Mouse (Mus musculus) brain, adult 10 weeks (tissue): ENCODE measurements around the gene Fibp. TPM values are rescaled to one million over a fixed set of nuclear protein-coding genes. Genes with fewer than 3 reads are reported as not detected.

Source experiments
- polyA plus RNA-seq: library from polyadenylated mRNA; stranded (reverse); fragments of 350-450 nt; fragmentation: Illumina TruSeq; extraction: RNeasy Lipid Tissue Mini Kit (QIAGEN cat#74804); gene quantifications from one replicate; pipeline ENCODE4 v1.2.3, GENCODE M21; 2015; ENCODE audit warnings: low read depth, low replicate concordance

Fibp gene
- 87.6 TPM for polyA plus RNA-seq

GRCm38 (mm10) chr19:5460465-5460911, at the start of gene Fibp:
TSS of gene Fibp (plus strand) at chr19:5460615.

GRCm38 (mm10) chr19:5424782-5425741, 35.4 kb upstream of the Fibp start, which contains the start of the genes Drap1 and AI837181:
TSS of gene Drap1 (minus strand) at chr19:5424979.
TSS of gene AI837181 (plus strand) at chr19:5425144.

GRCm38 (mm10) chr19:5447515-5448353, 12.7 kb upstream of the Fibp start, which contains the start of gene Fosl1:
TSS of gene Fosl1 (plus strand) at chr19:5447547.

GRCm38 (mm10) chr19:5457746-5458442, 2.5 kb upstream of the Fibp start, which contains the start of gene Ccdc85b:
TSS of gene Ccdc85b (minus strand) at chr19:5457894.

GRCm38 (mm10) chr19:5468374-5468773, 8.0 kb downstream of the Fibp start, which contains the start of gene Ctsw:
TSS of gene Ctsw (minus strand) at chr19:5468507.

GRCm38 (mm10) chr19:5473720-5474119, 13.3 kb downstream of the Fibp start, which contains the start of gene Efemp2:
TSS of gene Efemp2 (plus strand) at chr19:5473954.

GRCm38 (mm10) chr19:5487768-5488550, 27.5 kb downstream of the Fibp start, which contains the start of gene Mus81:
TSS of gene Mus81 (minus strand) at chr19:5488402.

GRCm38 (mm10) chr19:5490313-5490897, 30.0 kb downstream of the Fibp start, which contains the start of gene Cfl1:
TSS of gene Cfl1 (plus strand) at chr19:5490455.

GRCm38 (mm10) chr19:5503687-5504086, 43.3 kb downstream of the Fibp start, which contains the start of gene 1700020D05Rik:
TSS of gene 1700020D05Rik (minus strand) at chr19:5503787.

GRCm38 (mm10) chr19:5510031-5511026, 49.9 kb downstream of the Fibp start, which contains the start of gene Snx32:
TSS of gene Snx32 (minus strand) at chr19:5510538.

Other genes starting within 250 kb of the Fibp start
- gene Pacs1, start 187.5 kb upstream of the Fibp start, polyA plus RNA-seq, result 37.4 TPM
- 163 TPM for gene Sf3b2, start 165.2 kb upstream of the Fibp start, polyA plus RNA-seq
- 29.7 TPM for gene Gal3st3, start 162.3 kb upstream of the Fibp start, polyA plus RNA-seq
- gene Catsper1, start 124.9 kb upstream of the Fibp start, polyA plus RNA-seq, result not detected
- 38.9 TPM for gene Cst6, start 111.0 kb upstream of the Fibp start, polyA plus RNA-seq
- 30.5 TPM for gene Eif1ad, start 93.9 kb upstream of the Fibp start, polyA plus RNA-seq
- gene Banf1, start 93.4 kb upstream of the Fibp start, polyA plus RNA-seq, result 117 TPM
- 47.6 TPM for gene Sart1, start 71.9 kb upstream of the Fibp start, polyA plus RNA-seq
- not detected for gene Tsga10ip, start 58.1 kb upstream of the Fibp start, polyA plus RNA-seq
- gene Drap1, start 35.6 kb upstream of the Fibp start, polyA plus RNA-seq, result 429 TPM
- gene AI837181, start 35.5 kb upstream of the Fibp start, polyA plus RNA-seq, result 80.0 TPM
- not detected for gene Fosl1, start 13.1 kb upstream of the Fibp start, polyA plus RNA-seq
- 23.3 TPM for gene Ccdc85b, start 2.7 kb upstream of the Fibp start, polyA plus RNA-seq
- not detected for gene Ctsw, start 7.9 kb downstream of the Fibp start, polyA plus RNA-seq
- 15.4 TPM for gene Efemp2, start 13.3 kb downstream of the Fibp start, polyA plus RNA-seq
- 32.4 TPM for gene Mus81, start 27.8 kb downstream of the Fibp start, polyA plus RNA-seq
- gene Cfl1, start 29.8 kb downstream of the Fibp start, polyA plus RNA-seq, result 1,416 TPM
- gene 1700020D05Rik, start 43.2 kb downstream of the Fibp start, polyA plus RNA-seq, result 3.0 TPM
- 96.1 TPM for gene Snx32, start 49.9 kb downstream of the Fibp start, polyA plus RNA-seq
- not detected for gene Ovol1, start 100.0 kb downstream of the Fibp start, polyA plus RNA-seq
- 2.5 TPM for gene Ap5b1, start 107.4 kb downstream of the Fibp start, polyA plus RNA-seq
- 40.8 TPM for gene Rnaseh2c, start 141.3 kb downstream of the Fibp start, polyA plus RNA-seq
- 92.0 TPM for gene Kat5, start 149.6 kb downstream of the Fibp start, polyA plus RNA-seq
- 14.1 TPM for gene Rela, start 176.9 kb downstream of the Fibp start, polyA plus RNA-seq
- 8.9 TPM for gene Sipa1, start 203.1 kb downstream of the Fibp start, polyA plus RNA-seq
- gene Map3k11, start 228.1 kb downstream of the Fibp start, polyA plus RNA-seq, result 16.2 TPM
- 32.6 TPM for gene Pcnx3, start 228.3 kb downstream of the Fibp start, polyA plus RNA-seq
- gene Kcnk7, start 243.8 kb downstream of the Fibp start, polyA plus RNA-seq, result 0.64 TPM